Mouse (Mus musculus) kidney, adult 2 months (tissue): ENCODE results near the gene Mia2. TPM values are rescaled to one million over a fixed set of nuclear protein-coding genes. Genes with fewer than 3 reads are reported as not detected.

Experiments
- DNase-seq: peaks from one replicate; pipeline ENCODE4 v3.0.0; 2021
- H3K27ac ChIP-seq: fragments of 200-500 bp; 2 replicates; pipeline ENCODE4 v1.5.1; 2012; ENCODE audit warnings: low read depth, low read length, control low read depth, inconsistent platforms; ENCODE audit not compliant: insufficient read depth
- H3K27me3 ChIP-seq: fragments of 200-500 bp; replicated peaks from 2 replicates; pipeline ENCODE4 v1.6.1; 2012; ENCODE audit warnings: mild to moderate bottlenecking, moderate library complexity, low read length, inconsistent platforms; ENCODE audit not compliant: control insufficient read depth, insufficient read depth
- H3K36me3 ChIP-seq: fragments of 200-500 bp; 2 replicates; pipeline ENCODE4 v1.6.1; 2012; ENCODE audit warnings: mild to moderate bottlenecking, moderate library complexity, low read length, inconsistent platforms; ENCODE audit not compliant: control insufficient read depth, insufficient read depth
- H3K4me1 ChIP-seq: fragments of 200-500 bp; 2 replicates; pipeline ENCODE4 v1.6.1; 2011; ENCODE audit warnings: low read length; ENCODE audit not compliant: control insufficient read depth, insufficient read depth
- H3K4me3 ChIP-seq: fragments of 200-500 bp; 2 replicates; pipeline ENCODE4 v1.5.1; 2011; ENCODE audit warnings: mild to moderate bottlenecking, low read depth, low read length, control low read depth; ENCODE audit not compliant: insufficient read depth
- CTCF ChIP-seq: fragments of 200-500 bp; conservative IDR thresholded peaks from 2 replicates; pipeline ENCODE4 v1.5.1; 2011; ENCODE audit warnings: low read depth, mild to moderate bottlenecking, control low read depth, low read length, moderate library complexity, mixed read lengths; ENCODE audit not compliant: insufficient read depth, insufficient read length
- POLR2A ChIP-seq: fragments of 200-500 bp; IDR thresholded peaks from one replicate; pipeline ENCODE4 v1.6.1; 2011; ENCODE audit warnings: low read depth, low read length, control low read depth
- WGBS: fragments of 180-500 bp; shearing (Covaris S2); methylation state at CpG from one replicate; pipeline ENCODE4 v1.1.7; 2018; 5-methylcytosine and 5-hydroxymethylcytosine counted together
- polyA plus RNA-seq: library from polyadenylated mRNA; depleted of rRNA; stranded (reverse); fragments of >200 nt; gene quantifications from 2 replicates; pipeline ENCODE4 v1.2.3, GENCODE M21; 2012

Mia2 gene
- polyA plus RNA-seq, 1 experiment: 102 TPM

GRCm38 (mm10) chr12:59072286-59072685 lies 23.3 kb upstream of the Mia2 start:
- H3K27ac ChIP-seq: no peak overlapping the region
- DNase-seq: no peak
- H3K36me3 ChIP-seq: peaks cover 14% of the 10 kb centered on the region
- H3K4me1 ChIP-seq: 0 out of 2 replicates have a peak, but pooled peaks cover 2% of the 10 kb centered on the region
- 88% methylated on average over 11 of the region's 11 CpGs for WGBS
- TF ChIP-seq CTCF (no peak), POLR2A (no peak)
- no peaks in the 10 kb centered on the region for H3K27me3 ChIP-seq
- no peak overlapping the region for H3K4me3 ChIP-seq

GRCm38 (mm10) chr12:59074052-59074451 lies 21.5 kb upstream of the Mia2 start:
- Histone ChIP-seq H3K27me3 (no peaks in the 10 kb centered on the region), H3K36me3 (peaks cover 12% of the 10 kb centered on the region), H3K4me1 (no peaks in the 10 kb centered on the region), H3K4me3 (no peak overlapping the region), H3K27ac (no peak overlapping the region)
- no peak for TF ChIP-seq POLR2A
- TF ChIP-seq CTCF: no peak
- no peak for DNase-seq
- WGBS: 83% methylated on average over 3 of the region's 3 CpGs

GRCm38 (mm10) chr12:59076996-59077395 lies 18.6 kb upstream of the Mia2 start:
- no peak for TF ChIP-seq POLR2A
- TF ChIP-seq CTCF: no peak
- H3K4me3 ChIP-seq: no peak overlapping the region
- no peaks in the 10 kb centered on the region for H3K4me1 ChIP-seq
- no peak overlapping the region for H3K27ac ChIP-seq
- H3K27me3 ChIP-seq: no peaks in the 10 kb centered on the region
- whole genome bisulfite sequencing: 77% methylated on average over 3 of the region's 3 CpGs
- peaks cover 5% of the 10 kb centered on the region for H3K36me3 ChIP-seq
- DNase-seq: no peak

- no peak for TF ChIP-seq POLR2A
- Histone ChIP-seq H3K4me3 (no peak overlapping the region), H3K27me3 (no peaks in the 10 kb centered on the region), H3K36me3 (no peaks in the 10 kb centered on the region), H3K4me1 (no peaks in the 10 kb centered on the region), H3K27ac (no peak overlapping the region)
- WGBS: 72% methylated on average over 3 of the region's 3 CpGs
- DNase-seq: no peak
These were observed 17.7 kb upstream of the Mia2 start for GRCm38 (mm10) chr12:59077883-59078282.

- H3K27ac ChIP-seq: no peak overlapping the region
- TF ChIP-seq CTCF: no peak
- TF ChIP-seq POLR2A: no peak
- no peaks in the 10 kb centered on the region for H3K27me3 ChIP-seq
- no peak for DNase-seq
- H3K4me1 ChIP-seq: no peaks in the 10 kb centered on the region
- 90% methylated on average over 4 of the region's 4 CpGs for WGBS
- H3K4me3 ChIP-seq: no peak overlapping the region
- H3K36me3 ChIP-seq: no peaks in the 10 kb centered on the region
These were observed 15.1 kb upstream of the Mia2 start for GRCm38 (mm10) chr12:59080461-59080860.

GRCm38 (mm10) chr12:59084446-59084845 lies 11.2 kb upstream of the Mia2 start:
- DNase-seq: peak; percentile 29
- no peak for TF ChIP-seq POLR2A
- no peak for TF ChIP-seq CTCF
- 42% methylated on average over 5 of the region's 5 CpGs for WGBS
- Histone ChIP-seq H3K4me3 (no peak overlapping the region), H3K4me1 (no peaks in the 10 kb centered on the region), H3K27ac (no peak overlapping the region), H3K36me3 (no peaks in the 10 kb centered on the region), H3K27me3 (no peaks in the 10 kb centered on the region)

- no peaks in the 10 kb centered on the region for H3K27me3 ChIP-seq
- TF ChIP-seq POLR2A: no peak
- no peak for TF ChIP-seq CTCF
- no peaks in the 10 kb centered on the region for H3K4me1 ChIP-seq
- H3K27ac ChIP-seq: no peak overlapping the region
- no peak overlapping the region for H3K4me3 ChIP-seq
- 83% methylated on average over 5 of the region's 5 CpGs for WGBS
- H3K36me3 ChIP-seq: no peaks in the 10 kb centered on the region
- DNase-seq: peak; percentile 48
These were observed 9.4 kb upstream of the Mia2 start for GRCm38 (mm10) chr12:59086171-59086570.

- DNase-seq: no peak
- no peak overlapping the region for H3K27ac ChIP-seq
- H3K36me3 ChIP-seq: no peaks in the 10 kb centered on the region
- peaks cover 3% of the 10 kb centered on the region; the same call in 1 of the 2 replicates for H3K4me1 ChIP-seq
- 40% methylated on average over 2 of the region's 2 CpGs for WGBS
- no peak for TF ChIP-seq POLR2A
- TF ChIP-seq CTCF: no peak
- H3K27me3 ChIP-seq: no peaks in the 10 kb centered on the region
- H3K4me3 ChIP-seq: no peak overlapping the region
These were observed 2.1 kb upstream of the Mia2 start for GRCm38 (mm10) chr12:59093543-59093942.
